Mouse (Mus musculus): Measurements from ENCODE around the gene Ttc41. TPM values are rescaled to one million over a fixed set of nuclear protein-coding genes. Genes with fewer than 3 reads are reported as not detected.

Gene Ttc41
- polyA plus RNA-seq, 1 experiment from 2014 or later: 2.5 TPM

DNA sequence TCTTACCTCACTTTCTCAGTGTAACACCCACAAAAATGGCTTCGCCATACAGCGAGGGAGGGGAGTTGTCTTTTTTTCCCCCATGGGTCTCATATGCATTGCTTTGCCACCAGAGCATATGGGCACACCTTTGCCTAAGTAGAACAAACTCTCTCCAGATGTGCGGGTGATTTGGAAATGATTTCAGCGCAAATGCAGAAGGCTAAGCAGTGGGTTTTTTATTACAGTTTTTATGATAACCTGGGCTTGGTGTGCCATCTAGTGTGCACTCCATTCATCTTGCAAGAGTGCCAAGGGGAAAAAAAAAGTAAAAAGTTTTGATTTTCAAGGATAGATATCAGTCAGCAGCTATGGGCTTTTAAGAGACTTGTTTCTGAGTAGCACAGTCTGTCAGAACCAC, 29.4 kb downstream of the Ttc41 start:
- Histone ChIP-seq H3K27me3 (ENCODE audit: control insufficient read depth, insufficient read depth, low read length) (no peaks in the 10 kb centered on the region), H3K4me1 (replicated peaks; ENCODE audit: control insufficient read depth, insufficient read depth, low read length) (no peaks in the 10 kb centered on the region), H3K9ac (no peak overlapping the region), H3K4me3 (replicated peaks; ENCODE audit: low read length) (no peak overlapping the region), H3K4me2 (replicated peaks) (no peak overlapping the region), H3K36me3 (replicated peaks; ENCODE audit: control insufficient read depth, insufficient read depth) (no peaks in the 10 kb centered on the region), H3K27ac (no peak overlapping the region), H3K9me3 (ENCODE audit: control insufficient read depth, low read length) (no peaks in the 10 kb centered on the region)
- no peak for DNase-seq (ENCODE audit: low spot score)
- no peak for ATAC-seq (ENCODE audit: low FRiP score)
- 93% methylated on average over 4 of the region's 4 CpGs for WGBS

GRCm38 (mm10) chr10:86742918-86743317, 37.3 kb downstream of the Ttc41 start:
- 85% methylated on average over 2 of the region's 2 CpGs for WGBS
- H3K4me2 ChIP-seq (replicated peaks): no peak overlapping the region
- no peaks in the 10 kb centered on the region for H3K36me3 ChIP-seq (replicated peaks; ENCODE audit: control insufficient read depth, insufficient read depth)
- ATAC-seq (ENCODE audit: low FRiP score) (no peak), DNase-seq (ENCODE audit: low spot score) (no peak)
- H3K9ac ChIP-seq: no peak overlapping the region
- no peaks in the 10 kb centered on the region for H3K27me3 ChIP-seq (ENCODE audit: control insufficient read depth, insufficient read depth, low read length)
- no peaks in the 10 kb centered on the region for H3K4me1 ChIP-seq (replicated peaks; ENCODE audit: control insufficient read depth, insufficient read depth, low read length)
- H3K4me3 ChIP-seq (replicated peaks; ENCODE audit: low read length): no peak overlapping the region
- no peaks in the 10 kb centered on the region for H3K9me3 ChIP-seq (ENCODE audit: control insufficient read depth, low read length)
- H3K27ac ChIP-seq: no peak overlapping the region

- no peak overlapping the region for H3K4me3 ChIP-seq (replicated peaks; ENCODE audit: low read length)
- no peak overlapping the region for H3K9ac ChIP-seq
- ATAC-seq (ENCODE audit: low FRiP score): no peak
- H3K27me3 ChIP-seq (ENCODE audit: control insufficient read depth, insufficient read depth, low read length): no peaks in the 10 kb centered on the region
- no peaks in the 10 kb centered on the region for H3K36me3 ChIP-seq (replicated peaks; ENCODE audit: control insufficient read depth, insufficient read depth)
- H3K27ac ChIP-seq: no peak overlapping the region
- no peaks in the 10 kb centered on the region for H3K4me1 ChIP-seq (replicated peaks; ENCODE audit: control insufficient read depth, insufficient read depth, low read length)
- no peak overlapping the region for H3K4me2 ChIP-seq (replicated peaks)
- WGBS: 94% methylated on average over 7 of the region's 7 CpGs
- H3K9me3 ChIP-seq (ENCODE audit: control insufficient read depth, low read length): no peaks in the 10 kb centered on the region
- DNase-seq (ENCODE audit: low spot score): no peak
These were observed 38.7 kb downstream of the Ttc41 start for GRCm38 (mm10) chr10:86744306-86744705.

DNA sequence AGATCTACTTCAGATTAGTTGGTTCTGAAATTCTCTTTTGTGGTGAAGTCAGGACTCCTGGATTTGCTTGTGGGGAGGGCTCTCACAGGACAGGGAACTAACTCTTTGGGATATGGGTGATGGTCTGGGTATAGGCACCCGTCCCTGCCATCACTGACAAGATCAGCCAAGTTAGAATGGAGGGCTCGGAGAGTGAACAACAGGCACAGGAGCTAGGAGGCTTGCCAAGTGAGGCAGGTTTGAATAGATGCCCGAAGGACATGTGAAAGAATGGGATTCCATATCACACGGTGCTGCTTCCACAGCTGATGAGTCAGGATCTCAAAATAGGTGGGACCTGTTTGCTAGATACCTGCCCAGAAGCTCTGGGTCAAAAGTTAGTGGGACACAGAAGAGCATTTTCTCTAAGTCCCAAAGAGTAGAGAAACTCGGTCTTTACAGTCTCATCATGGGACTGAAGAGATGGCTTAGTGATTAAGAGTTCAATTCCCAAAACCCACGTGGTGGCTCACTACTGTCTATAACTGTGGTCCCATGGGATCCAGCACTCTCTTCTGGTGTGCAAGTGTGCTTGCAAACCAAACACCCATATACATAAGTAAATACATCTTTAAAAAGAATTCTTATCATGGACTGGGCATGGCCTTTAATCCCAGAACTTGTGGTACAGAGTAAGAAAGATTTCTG, 50.3 kb downstream of the Ttc41 start:
- Histone ChIP-seq H3K27me3 (ENCODE audit: control insufficient read depth, insufficient read depth, low read length) (no peaks in the 10 kb centered on the region), H3K4me2 (replicated peaks) (no peak overlapping the region), H3K9ac (no peak overlapping the region), H3K27ac (no peak overlapping the region), H3K9me3 (ENCODE audit: control insufficient read depth, low read length) (no peaks in the 10 kb centered on the region), H3K36me3 (replicated peaks; ENCODE audit: control insufficient read depth, insufficient read depth) (no peaks in the 10 kb centered on the region), H3K4me1 (replicated peaks; ENCODE audit: control insufficient read depth, insufficient read depth, low read length) (no peaks in the 10 kb centered on the region), H3K4me3 (replicated peaks; ENCODE audit: low read length) (no peak overlapping the region)
- ATAC-seq (ENCODE audit: low FRiP score): no peak
- no peak for DNase-seq (ENCODE audit: low spot score)
- 82% methylated on average over 6 of the region's 6 CpGs for WGBS

DNA sequence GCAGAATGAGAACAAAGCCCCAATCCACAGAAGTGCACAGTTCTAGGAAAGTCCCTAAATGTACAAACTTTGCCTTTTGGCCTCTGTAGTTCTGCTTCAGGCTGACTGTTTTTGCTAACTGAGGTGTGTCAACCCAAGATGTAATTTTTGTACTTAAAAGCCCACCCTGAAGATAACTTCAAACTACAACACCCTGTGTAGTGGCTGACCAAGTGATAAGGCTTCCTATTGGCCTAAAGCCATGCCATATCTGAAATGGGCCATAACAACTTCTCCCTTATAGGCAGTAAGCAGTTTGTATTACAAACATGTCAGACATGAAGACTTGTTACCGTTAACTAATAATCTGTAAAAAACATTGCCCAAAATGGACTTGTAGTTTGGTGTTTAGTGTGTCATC, 52.1 kb downstream of the Ttc41 start:
- DNase-seq (ENCODE audit: low spot score) (no peak), ATAC-seq (ENCODE audit: low FRiP score) (no peak)
- H3K4me3 ChIP-seq (replicated peaks; ENCODE audit: low read length): no peak overlapping the region
- no peaks in the 10 kb centered on the region for H3K36me3 ChIP-seq (replicated peaks; ENCODE audit: control insufficient read depth, insufficient read depth)
- H3K9me3 ChIP-seq (ENCODE audit: control insufficient read depth, low read length): no peaks in the 10 kb centered on the region
- H3K4me1 ChIP-seq (replicated peaks; ENCODE audit: control insufficient read depth, insufficient read depth, low read length): no peaks in the 10 kb centered on the region
- no peak overlapping the region for H3K9ac ChIP-seq
- no peak overlapping the region for H3K4me2 ChIP-seq (replicated peaks)
- 96% methylated on average over 1 of the region's 1 CpGs for WGBS
- H3K27me3 ChIP-seq (ENCODE audit: control insufficient read depth, insufficient read depth, low read length): no peaks in the 10 kb centered on the region
- no peak overlapping the region for H3K27ac ChIP-seq

DNA sequence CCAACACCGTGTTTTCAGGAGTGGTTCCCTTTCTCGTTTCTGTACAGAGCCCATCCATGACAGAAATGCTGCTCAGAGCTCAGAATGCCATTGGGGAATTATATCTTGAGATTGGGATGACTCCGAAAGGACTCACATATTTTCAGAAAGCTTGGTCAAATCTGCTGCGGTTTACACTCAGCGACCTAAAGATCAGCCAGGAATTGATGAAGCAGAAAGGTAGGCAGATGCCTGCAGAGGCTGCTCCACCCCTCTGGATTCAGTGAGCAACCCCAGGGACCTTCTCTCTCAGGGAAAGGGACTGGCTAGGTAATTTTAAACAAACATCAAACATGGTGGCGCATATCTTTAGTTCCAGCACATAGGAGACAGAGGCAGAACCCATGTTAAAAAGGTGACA, 52.6 kb downstream of the Ttc41 start:
- Histone ChIP-seq H3K4me2 (replicated peaks) (no peak overlapping the region), H3K4me1 (replicated peaks; ENCODE audit: control insufficient read depth, insufficient read depth, low read length) (no peaks in the 10 kb centered on the region), H3K27me3 (ENCODE audit: control insufficient read depth, insufficient read depth, low read length) (no peaks in the 10 kb centered on the region), H3K36me3 (replicated peaks; ENCODE audit: control insufficient read depth, insufficient read depth) (no peaks in the 10 kb centered on the region), H3K27ac (no peak overlapping the region), H3K9me3 (ENCODE audit: control insufficient read depth, low read length) (no peaks in the 10 kb centered on the region), H3K9ac (no peak overlapping the region), H3K4me3 (replicated peaks; ENCODE audit: low read length) (no peak overlapping the region)
- DNase-seq (ENCODE audit: low spot score) (no peak), ATAC-seq (ENCODE audit: low FRiP score) (no peak)
- WGBS: 92% methylated on average over 6 of the region's 6 CpGs

DNA sequence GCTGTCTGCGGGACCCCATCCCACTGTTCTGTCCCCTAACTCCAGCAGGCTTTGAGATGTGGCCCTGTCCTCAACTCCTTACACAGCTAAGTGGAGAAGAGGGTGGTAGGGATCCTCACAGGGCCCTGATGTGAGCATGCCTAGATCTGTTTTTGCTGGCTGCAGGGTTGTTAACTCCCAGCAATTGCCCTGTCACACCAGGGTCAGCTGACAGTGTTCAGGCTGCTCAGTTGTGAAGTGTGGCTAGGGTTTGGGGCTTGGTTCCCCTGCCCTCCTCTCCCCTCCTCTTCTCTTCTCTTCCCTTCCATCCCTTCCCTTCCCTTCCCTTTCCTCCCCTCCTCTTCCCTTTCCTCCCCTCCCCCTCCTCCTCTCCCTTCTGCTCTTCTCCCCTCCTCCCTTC, 55.6 kb downstream of the Ttc41 start:
- ATAC-seq (ENCODE audit: low FRiP score) (no peak), DNase-seq (ENCODE audit: low spot score) (no peak)
- no peak overlapping the region for H3K27ac ChIP-seq
- no peak overlapping the region for H3K4me3 ChIP-seq (replicated peaks; ENCODE audit: low read length)
- H3K4me2 ChIP-seq (replicated peaks): no peak overlapping the region
- no peaks in the 10 kb centered on the region for H3K27me3 ChIP-seq (ENCODE audit: control insufficient read depth, insufficient read depth, low read length)
- H3K4me1 ChIP-seq (replicated peaks; ENCODE audit: control insufficient read depth, insufficient read depth, low read length): no peaks in the 10 kb centered on the region
- no peaks in the 10 kb centered on the region for H3K9me3 ChIP-seq (ENCODE audit: control insufficient read depth, low read length)
- no peak overlapping the region for H3K9ac ChIP-seq
- WGBS: 84% methylated on average over 1 of the region's 1 CpGs
- H3K36me3 ChIP-seq (replicated peaks; ENCODE audit: control insufficient read depth, insufficient read depth): no peaks in the 10 kb centered on the region

DNA sequence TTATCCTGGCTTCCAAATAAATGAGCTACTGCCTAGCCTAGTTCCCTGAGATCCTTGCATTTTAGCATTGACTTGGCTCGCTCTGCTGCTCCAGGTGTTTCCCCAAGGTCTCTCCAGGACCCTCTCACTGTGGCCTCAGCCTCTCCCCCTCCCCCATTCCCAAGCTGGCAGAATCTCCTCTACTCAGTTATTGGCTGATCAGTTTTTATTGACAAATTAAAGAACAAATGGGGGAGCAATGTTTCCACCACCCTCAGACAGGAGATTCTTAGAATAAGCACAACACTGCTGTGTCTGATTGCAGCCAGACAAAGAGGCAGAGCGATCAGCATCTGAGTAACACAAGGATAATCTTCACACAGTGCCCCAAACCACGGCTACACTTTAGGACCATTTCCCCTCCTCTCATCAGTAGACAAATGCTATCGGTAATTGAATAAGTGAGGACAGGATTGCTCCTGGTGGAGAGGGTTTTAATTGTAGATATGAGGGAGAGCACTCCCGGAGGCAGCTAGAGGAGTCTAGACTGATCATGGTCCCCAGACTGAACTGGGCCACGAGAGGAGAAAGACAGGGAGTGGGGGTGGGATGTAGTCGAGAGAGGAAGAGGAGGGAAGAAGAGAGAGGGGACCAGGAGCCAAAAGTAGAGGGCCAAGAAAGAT, 56.2 kb downstream of the Ttc41 start:
- ATAC-seq (ENCODE audit: low FRiP score): peak; percentile 69

DNA sequence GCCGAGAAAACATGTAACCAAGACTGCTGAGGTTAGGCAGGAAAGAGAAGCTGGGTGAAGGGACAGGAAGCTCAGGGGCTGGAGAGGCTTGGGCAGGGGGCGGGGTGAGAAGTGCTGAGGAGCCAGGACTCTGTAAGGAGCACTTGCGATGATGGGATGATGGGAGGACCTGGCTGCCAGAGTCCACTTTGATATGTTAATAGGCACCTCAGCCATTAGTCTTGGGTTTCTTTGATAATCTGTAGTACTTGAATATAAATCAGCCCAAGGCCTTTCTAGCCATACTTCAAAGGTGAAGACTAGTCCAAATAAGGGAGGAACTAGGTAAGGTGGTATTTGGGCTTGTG, 56.7 kb downstream of the Ttc41 start:
- DNase-seq (ENCODE audit: low spot score): no peak
- H3K4me3 ChIP-seq (replicated peaks; ENCODE audit: low read length): no peak overlapping the region
- 0 out of 2 replicates have a peak overlapping the region, but pooled peaks have one; percentile 2 for H3K27ac ChIP-seq
- no peaks in the 10 kb centered on the region for H3K27me3 ChIP-seq (ENCODE audit: control insufficient read depth, insufficient read depth, low read length)
- no peaks in the 10 kb centered on the region for H3K4me1 ChIP-seq (replicated peaks; ENCODE audit: control insufficient read depth, insufficient read depth, low read length)
- no peak overlapping the region for H3K4me2 ChIP-seq (replicated peaks)
- H3K9me3 ChIP-seq (ENCODE audit: control insufficient read depth, low read length): no peaks in the 10 kb centered on the region
- H3K9ac ChIP-seq: no peak overlapping the region
- no peaks in the 10 kb centered on the region for H3K36me3 ChIP-seq (replicated peaks; ENCODE audit: control insufficient read depth, insufficient read depth)
- 73% methylated on average over 3 of the region's 3 CpGs for WGBS
- no peak for ATAC-seq (ENCODE audit: low FRiP score)

More for the DNA sequence above, 56.2 kb downstream of the Ttc41 start:
- Histone ChIP-seq H3K4me3 (replicated peaks; ENCODE audit: low read length) (no peak overlapping the region), H3K4me1 (replicated peaks; ENCODE audit: control insufficient read depth, insufficient read depth, low read length) (no peaks in the 10 kb centered on the region), H3K9ac (no peak overlapping the region), H3K36me3 (replicated peaks; ENCODE audit: control insufficient read depth, insufficient read depth) (no peaks in the 10 kb centered on the region), H3K4me2 (replicated peaks) (no peak overlapping the region), H3K9me3 (ENCODE audit: control insufficient read depth, low read length) (no peaks in the 10 kb centered on the region), H3K27me3 (ENCODE audit: control insufficient read depth, insufficient read depth, low read length) (no peaks in the 10 kb centered on the region), H3K27ac (0 out of 2 replicates have a peak overlapping the region, but pooled peaks have one; percentile 2)
- DNase-seq (ENCODE audit: low spot score): no peak
- 40% methylated on average over 7 of the region's 7 CpGs for WGBS
